Mouse (Mus musculus): ENCODE data around the gene Erfe.

Erfe gene

DNA sequence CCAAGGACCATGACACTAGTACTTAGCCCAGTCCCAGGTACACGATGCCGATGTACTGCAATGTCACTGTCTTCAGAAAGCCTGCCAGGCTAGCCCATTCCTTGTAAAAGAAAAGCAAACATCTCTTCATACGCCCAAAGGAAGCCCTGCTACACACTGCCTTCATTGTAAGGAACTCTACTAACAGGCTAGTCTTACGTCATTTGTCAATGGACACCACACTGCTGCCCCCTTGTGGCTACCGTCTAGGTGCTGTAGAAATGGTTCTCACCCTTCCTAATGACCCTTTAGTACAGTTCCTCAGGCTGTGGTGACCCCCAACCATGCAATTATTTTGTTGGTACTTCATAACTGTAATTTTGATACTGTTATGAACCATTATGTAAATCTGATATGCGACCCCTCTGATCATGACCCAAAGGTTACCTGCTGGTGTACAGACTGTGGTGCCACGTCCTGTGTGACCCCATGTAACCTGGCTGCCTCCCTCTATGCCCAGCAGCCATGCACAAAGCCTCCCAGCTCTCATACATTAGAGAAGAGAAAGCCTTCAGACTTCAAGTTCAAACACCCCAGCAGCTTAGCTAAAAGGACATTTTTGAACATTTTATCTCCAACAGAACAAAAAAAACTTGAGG is 14.3 kb downstream of the Erfe start:
- DNase-seq, result peak; percentile 65

DNA sequence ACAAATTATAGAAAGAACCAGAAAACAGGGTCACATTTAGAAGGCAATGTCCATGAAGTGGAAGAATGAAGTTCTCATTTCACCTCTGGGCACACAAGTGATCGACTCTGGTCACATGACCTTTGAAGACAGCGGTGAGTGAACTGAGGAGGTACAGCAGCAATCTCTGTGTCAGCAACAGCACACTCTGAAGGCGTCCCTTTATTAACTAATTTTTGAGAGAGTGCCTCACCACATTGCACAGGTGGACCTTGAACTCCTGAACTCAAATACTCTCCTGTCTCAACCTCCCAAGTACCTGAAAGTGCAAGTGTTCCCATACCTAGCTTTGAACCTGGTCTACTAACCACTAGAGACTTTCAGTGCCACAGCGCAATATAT is 14.9 kb downstream of the Erfe start:
- DNase-seq, result no peak

DNA sequence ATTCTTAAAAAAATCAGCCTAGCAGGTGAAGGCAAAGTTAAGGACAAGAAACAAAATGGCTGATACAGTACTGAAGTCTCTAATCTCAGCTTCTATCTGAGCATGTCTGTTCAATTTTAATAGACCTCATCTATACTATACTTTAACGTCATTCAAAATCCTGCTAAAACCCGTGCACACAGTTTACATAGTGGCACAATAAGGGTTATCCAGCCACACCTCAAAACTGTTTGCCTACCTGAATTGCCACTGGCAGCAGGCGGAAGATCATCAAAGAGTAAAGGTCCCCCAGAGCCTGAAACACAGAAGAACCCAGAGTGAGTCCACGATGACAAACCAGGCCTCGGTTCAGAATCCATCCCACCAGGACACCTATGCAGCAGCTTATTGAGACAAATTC is 24.1 kb downstream of the Erfe start:
- no peak for DNase-seq

DNA sequence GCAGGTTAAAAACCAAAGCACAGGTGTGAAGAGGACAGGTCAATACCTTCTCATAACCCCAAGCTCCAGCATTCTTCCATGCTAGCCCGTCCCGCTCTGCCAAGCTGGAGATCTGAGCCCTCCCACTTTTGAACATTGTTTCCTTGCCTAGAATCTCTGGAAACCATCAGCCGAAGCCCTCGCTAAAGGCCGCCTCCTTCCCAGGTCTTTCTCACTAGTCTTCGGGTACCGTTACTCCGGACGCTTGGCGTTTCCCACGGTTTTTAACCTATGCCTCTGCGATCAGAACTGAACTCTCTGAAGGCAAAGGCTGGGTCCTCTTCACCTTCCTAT is 31.7 kb downstream of the Erfe start:
- no peak for DNase-seq

DNA sequence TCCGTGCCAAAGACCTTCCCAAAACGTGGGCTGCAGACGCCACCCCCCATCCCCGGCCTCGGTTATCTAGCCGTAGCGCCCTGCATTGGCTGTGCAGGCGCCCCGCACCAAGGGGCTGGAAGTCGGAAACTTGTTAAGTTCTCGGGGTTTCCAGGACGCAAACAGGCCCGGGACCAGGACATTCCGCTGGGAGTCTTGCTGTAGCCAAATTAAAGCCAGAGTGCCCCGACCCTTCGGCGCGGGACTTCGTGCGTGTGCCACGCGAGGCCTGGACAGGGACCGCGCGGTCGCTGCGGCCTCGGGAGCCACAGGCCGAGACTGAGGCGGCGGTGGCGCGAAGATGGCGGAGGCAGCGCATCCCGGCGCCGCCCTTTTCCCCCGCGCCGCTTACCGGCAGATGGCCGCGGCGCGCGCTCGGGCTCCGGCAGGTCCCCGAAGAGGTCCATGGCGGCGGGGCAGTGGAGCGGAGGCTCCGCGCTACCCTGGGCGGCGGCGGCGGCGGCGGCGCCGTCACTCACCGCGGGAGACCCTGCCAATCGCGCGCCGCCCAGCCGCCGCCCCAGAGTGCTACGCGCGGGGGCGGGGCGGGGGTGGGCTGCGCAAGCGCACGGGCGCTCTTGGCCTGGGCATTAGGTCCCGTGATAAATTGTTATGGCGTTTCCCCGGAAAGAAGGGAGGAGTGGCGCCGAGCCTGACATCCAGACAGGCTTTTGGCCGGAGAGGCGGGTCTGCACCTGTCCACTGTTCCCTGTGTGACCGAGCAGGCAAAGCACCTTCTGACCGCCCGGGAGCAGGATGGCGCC is 32.2 kb downstream of the Erfe start, which contains the start of gene Ilkap:
Gene Ilkap, minus strand, starts transcription at position 556 of the 803 bp plus-strand sequence.
- peak; percentile 80 for DNase-seq

DNA sequence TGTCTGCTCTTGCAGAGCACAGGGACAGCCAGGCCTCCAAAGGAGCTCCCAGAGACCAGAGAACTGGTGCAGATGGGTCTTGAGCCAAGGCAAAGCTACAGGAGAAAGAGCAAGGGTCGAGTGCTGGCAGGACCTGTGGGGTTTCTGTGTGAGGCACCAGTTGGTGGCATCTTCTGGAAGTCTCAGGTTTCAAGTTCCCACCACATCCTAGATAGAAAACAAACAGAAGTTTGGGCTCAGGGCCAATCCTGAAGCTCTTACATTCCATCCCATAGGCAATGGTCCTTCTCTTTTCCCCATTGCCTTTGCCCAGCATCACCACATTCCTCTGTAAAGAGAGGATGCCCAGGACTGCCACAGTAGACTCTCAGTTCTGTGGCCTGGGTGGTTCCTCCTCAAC is 38.7 kb downstream of the Erfe start:
- no peak for DNase-seq

DNA sequence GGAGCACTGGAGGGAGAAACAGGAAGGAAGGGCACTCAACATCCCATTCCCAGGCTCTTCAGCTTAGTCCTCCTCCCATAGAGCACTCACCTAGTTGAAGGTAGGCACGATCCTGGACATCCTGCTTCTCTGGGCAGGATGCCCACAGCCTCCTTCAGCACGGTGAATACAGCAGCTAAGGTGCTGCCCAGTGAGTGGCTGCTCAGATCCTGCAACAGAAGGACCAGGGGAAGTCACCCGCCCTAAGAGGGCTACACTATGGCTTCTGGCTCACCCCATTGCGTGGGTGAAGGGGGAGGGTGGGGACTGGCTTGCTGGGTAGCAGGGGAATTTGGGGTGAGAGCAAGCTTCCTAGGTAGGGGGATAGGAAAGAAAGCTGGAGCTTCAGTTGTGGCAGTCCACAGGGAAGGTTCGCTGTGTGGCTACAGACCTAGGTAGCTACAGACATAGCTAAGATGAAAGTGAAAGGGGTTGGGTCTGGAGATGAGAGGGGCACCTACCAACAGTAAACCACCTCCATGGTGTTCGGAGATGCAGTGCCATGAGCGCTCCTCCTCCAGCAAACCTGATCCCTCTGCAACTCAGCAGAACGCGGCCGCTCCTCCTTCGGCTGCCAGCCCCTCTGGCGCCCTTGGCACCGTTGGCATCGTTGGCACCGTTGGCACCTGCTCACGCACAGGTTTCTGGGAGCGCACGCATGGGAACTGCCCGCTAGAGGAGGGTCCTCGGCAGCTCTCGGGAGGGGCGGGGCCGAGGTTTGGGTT is 39.4 kb downstream of the Erfe start:
- peak; percentile 79 for DNase-seq

DNA sequence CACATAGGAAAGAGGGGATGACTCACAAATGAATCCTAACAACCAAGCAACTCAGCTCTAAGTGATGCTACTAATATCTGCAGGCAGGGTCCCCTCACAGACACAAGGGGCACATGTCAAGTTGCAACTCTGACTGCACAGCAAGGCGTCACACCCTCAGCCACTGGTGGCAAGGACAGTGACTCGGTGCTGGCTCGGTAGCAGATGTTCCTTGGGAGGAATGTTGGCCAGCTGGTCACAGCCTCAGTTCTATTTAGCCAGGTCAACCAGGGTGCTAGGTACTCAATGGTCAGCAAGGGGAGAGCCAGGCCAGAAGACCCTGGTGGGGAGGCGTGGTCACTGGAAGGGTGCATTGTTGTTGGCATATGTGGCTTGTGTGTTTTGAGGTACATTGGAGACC is 41.6 kb downstream of the Erfe start:
- DNase-seq, result no peak

DNA sequence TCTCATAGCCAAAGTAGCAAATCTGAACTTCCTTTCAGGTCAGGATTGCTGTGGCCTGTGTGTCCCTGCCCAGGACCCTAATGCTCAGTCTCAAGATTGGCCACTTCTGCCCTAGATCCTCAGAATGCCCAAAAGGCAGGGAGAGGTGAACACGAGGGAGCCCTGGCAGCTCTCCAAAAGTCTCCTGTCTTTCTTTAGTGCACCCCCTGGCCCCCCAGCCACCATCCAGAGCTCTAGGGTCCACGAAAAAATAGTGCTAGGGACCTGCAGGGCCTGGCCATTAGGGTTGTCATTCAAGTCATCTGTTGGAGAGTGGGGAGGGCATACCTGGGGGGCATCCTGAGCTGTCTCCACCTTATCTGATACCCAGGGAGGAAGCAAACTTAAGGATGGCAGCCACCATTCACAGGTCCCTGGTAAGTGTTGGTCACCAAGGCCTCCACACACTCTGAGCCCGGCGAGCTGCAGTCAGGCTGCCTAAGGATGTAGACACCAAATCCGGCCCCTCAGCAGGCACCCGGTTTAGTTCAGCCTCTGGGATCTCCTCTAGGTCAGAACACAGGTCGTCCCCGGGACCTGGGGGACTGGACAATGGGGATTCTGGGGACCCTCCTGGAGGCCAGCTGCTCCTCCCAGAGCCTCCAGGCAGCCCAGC is 45.5 kb downstream of the Erfe start:
- DNase-seq, result no peak

DNA sequence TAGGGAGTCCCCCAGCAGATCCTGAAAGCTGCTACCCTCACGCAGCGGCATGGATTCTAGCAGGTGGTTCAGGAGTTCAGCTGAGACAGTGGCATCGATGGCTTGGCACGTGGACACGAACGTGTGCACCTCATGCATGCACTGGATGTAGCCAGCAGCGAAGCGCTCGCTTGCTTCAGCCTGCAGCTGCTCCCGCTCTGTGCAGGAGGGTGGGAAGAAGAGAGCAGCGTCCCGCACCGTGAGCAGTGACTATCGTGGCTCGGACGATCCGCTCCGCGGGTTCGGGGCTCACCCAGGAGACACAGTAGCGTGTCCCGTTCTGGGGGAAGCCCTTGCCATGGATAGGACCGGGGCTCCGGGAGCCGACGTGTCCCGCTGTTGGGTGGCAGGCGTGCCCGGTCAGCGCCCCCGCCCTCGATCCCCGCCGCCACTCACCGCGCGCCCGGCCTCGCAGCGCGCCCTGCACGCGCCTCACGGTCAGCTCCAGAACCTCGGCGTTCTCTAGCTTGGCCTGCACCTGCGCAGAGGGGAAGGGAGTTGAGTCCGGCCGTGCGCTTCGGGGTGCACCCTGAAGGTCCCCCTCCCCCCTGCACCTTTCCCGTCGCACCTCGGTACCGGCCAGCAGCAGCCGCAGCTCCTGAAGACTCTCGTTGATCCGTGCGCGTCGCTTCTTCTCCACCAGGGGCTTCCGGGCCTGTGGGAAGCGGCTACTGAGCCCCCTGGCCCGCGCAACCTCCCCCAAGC is 46.2 kb downstream of the Erfe start:
- peak; percentile 50 for DNase-seq

DNA sequence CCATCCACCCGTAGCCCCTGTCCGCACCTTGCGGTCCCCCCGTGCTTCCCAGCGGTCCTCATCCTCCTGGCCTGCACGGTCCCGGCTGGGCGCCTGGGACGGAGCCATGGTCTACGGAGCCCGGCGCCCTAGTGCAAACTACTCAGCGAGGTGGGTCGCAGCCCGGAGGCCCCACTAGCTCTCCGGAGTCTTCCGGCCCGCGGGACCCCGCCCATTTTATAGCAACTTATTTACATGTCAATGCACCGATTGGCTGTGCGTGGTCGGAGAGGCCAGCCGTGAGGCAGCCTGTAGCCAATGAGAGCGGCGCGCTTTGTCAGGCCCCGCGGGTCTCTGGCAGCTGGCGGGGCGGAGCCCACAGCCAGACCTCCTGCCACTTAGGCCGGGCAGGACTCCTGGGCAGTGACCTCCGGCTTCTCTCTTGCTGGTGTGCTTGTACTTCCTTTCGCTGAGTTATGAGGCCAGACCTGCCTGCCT is 46.8 kb downstream of the Erfe start:
- peak; percentile 89 for DNase-seq

DNA sequence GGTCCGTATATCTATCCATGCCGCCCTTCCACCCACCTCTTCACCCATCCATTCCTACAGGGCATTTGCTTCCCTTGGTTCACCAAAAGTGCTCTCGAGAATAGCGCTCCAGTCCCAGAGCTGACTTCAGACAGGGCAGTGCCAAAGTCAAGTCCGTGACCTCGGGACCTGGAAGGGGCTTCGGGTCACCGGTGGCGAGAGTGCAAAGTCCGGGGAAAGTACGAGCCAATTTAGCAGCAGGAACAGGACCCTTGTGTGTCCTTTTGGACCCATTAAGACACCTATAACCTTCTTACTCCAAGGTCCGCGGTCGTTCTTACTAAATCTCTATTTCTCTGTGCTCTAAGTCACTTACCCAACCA is 47.3 kb downstream of the Erfe start:
- no peak for DNase-seq

DNA sequence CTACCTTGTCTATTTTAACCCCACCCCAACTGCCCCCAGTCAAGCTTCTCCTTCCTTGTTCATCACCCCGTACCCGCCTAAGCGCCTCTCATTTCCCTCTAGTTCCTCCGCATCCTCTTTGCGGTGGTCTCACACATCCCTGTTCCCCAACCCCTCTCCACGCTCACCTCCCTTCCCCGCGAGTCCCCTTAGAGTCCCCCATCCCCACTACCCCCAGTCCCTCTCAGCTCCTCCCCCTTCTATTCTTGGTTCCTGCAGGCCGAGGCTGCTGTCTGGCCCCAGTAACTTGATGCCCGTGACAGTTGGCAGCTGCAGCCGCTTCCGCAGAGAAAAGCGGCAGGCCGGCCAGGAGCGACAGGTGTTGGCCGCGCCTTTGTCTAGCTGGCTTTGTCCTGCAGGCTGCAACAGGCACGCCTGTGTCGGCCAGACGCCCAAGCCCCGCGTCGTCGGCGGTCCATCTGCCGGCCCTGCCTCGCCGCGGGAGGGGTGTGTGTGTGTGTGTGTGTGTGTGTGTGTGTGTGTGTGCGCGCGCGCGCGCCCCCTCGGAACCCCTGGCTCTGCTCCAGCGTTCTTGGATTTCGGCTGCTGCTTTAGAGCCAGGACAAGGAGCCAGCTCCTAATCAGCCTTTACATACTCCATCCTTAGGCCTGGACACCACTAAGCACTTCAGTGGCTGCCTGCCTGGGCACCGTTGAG is 47.8 kb downstream of the Erfe start, which contains the start of gene Hes6:
Gene Hes6, minus strand, starts transcription at position 141 of the 697 bp plus-strand sequence.
- peak; percentile 80 for DNase-seq

DNA sequence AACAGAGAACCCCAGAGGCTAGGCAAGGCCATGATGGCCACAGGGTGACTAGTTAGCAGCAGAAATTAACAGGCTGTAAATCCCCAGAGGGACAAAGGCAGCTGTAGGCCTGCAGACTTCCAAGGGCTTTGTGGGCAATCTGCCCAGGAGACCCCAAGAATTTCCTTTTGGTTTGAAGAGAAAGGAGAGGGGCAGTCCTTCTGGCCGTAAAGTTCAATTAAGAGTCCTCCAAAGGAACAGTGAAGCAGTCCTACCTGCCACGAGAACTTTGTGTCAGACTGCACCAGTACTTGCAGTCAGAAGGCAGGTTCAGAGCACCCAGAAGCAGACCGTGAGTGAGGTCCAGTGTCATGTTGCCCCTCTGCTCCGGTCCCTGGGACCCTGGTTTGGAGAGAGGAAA is 48.7 kb downstream of the Erfe start:
- DNase-seq, result no peak

DNA sequence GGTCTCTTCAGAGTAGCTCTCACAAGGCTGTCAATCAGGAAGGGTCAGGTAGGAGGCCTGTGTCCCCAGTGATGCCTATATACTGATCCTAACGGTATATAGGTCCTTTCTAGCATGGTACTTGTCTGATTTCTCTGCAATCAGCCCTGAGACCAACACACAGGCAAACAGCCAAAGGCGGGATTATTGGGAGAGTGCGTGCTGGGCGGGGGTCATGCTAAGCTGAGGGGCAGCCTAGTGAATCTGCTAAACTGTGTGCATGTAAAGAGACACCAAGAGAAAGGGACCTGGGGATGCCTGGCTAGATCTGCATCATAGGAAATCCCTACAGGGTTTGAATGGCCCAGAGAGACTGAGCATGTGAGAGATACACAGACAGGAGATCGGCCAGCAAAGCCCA is 49.1 kb downstream of the Erfe start:
- DNase-seq, result no peak

DNA sequence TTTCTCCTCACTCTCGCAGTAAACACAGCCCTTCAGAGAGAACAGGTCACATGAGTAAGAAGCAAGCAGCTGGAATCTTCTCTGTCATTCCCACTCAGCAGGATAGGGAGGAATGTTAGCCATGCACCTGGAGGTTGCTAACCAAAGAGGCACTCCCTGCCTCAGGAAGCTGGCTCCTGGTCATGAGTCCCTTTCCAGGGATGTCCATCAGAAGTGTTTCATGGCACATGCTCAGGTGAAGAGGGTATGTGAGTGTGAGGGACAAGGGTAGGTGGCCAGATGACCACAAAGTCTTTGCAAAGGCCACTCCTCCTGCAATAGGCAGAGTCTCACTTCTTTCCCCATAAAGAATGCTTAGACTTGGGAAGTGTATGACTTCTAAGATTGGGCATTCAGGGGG is 51.8 kb downstream of the Erfe start:
- no peak for DNase-seq

DNA sequence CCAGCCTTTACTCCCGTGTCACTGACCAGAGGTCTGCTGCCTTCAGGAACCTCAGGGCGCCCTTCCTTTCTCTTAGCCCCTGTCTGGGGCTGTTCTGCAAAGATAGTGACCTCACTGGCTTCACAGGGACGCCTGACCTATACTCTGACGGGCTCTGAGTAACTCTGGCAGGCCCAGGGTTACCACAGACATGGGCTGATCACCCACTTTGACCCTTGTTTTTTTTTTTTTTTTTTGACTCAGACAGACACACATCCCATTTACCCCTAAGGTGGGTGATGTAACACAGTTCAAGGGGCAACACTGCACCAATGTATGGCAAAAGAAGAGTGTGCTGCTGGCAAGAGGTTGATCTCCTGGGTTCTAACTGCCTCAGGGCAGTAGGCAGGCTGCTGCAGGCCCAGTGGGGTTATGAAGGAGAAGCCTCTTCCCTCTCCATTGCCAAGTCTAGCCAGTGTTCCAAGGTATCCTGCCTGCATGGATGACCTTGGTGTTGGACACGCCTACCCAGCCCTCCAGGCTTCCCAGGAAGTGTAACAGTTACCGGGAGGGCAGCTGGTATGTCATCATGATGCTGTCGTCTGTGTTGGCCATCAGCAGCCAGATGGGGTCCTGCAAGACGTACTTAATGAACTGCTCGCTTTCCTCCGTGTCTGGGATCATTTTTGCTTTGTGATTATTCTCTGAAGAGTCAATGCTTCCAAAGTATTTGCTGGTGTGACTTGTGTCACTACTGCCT is 53.8 kb downstream of the Erfe start:
- no peak for DNase-seq

DNA sequence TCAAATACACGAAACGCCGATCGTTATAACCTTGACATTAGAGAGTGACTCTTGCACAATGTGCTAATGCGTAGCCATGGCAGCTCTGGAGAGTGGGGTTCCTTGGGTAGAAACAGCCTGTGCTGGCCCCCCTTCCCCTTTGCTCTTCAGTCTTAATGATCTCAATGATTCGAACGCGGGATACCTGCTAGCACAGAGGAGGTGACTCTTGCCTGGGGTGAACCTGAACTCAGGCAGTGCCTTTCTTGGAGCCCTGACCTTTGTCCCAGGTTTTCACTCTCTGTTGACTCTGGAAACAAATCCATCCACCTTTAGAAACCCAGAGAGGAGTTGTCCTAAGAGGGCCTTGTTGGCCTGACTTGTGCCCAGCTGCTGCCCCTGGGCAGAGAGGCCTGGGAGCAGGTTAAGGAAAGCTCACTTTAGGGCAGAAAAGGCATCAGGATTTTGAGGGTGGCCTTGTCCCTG is 54.4 kb downstream of the Erfe start:
- no peak for DNase-seq
